ENCODE assay signal across 8 mouse cellular contexts in the genomic region with DNA sequence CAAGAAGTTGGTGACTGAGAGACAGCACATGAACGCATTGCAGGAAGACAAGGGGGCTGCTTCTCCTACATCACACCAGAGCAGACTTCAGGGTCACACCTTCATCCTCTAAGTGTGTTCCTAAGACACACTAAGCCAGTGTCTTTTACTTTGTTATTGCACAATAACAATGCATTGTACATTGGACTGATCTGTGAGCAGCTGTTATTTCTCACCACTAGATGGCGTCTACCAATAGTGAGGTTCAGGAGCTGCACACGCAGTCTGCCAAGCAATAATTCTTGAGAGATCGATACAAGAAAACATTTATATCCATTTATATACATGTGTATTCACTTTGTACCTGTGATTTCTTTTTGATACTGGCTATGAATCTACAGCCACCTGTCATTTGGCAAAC. TPM values are rescaled to one million over a fixed set of nuclear protein-coding genes. Genes with fewer than 3 reads are reported as not detected.
DNase-seq lines count a peak whose midpoint lies in the region; ATAC-seq and TF ChIP-seq lines count a peak whose summit lies in the region.
"Had no signal": no experiment of that assay in that cellular context is flagged by ENCODE, and none has a peak within 500 bp of the region (broad histone marks: within the 10 kb centered on the region; RNA-seq: fewer than 3 reads in every experiment).

No protein-coding gene starts in this region.

- H3K79me2 ChIP-seq in myocyte (ENCODE audit: control insufficient read depth, insufficient read depth) = no peaks in the 10 kb centered on the region

- H3K9ac ChIP-seq in kidney, embryonic 14.5 days (ENCODE audit: low read depth, low read length) = no peak overlapping the region
- H3K9ac ChIP-seq: embryonic facial prominence, embryonic 15.5 days had no signal

- no peak overlapping the region for H3K4me2 ChIP-seq in kidney, embryonic 14.5 days (replicated peaks; ENCODE audit: low read depth, low read length)
- H3K4me2 ChIP-seq in myocyte (ENCODE audit: low read depth) = no peak overlapping the region
- H3K4me2 ChIP-seq: embryonic facial prominence, embryonic 15.5 days had no signal

- DNase-seq in kidney, adult 11 months = peak; percentile 24
- DNase-seq in A20 (ENCODE audit: low read depth, low spot score) = peak; percentile 71
- peak; percentile 27 to 41 for DNase-seq in CD8-positive naive resting alpha-beta T cell, adult 2 months (ENCODE audit: low read depth in 2 of 2, low spot score in 2 of 2)
- DNase-seq in embryonic facial prominence, embryonic 10.5 days (ENCODE audit: low spot score) = peak; percentile 21
- DNase-seq in left cerebral cortex, postnatal 36 days (ENCODE audit: low spot score in 2 of 2) = no peak

- peaks cover 2% of the 10 kb centered on the region; the same call in 1 of the 2 replicates for H3K9me3 ChIP-seq in kidney, embryonic 14.5 days (ENCODE audit: control insufficient read depth, low read length)
- no peaks in the 10 kb centered on the region; the same call in 1 of the 2 replicates for H3K9me3 ChIP-seq in embryonic facial prominence, embryonic 10.5 days
- H3K9me3 ChIP-seq: embryonic facial prominence, embryonic 15.5 days had no signal

- ATAC-seq in kidney, embryonic 14.5 days (ENCODE audit: low FRiP score, low TSS enrichment) = no peak

- no peaks in the 10 kb centered on the region for H3K27me3 ChIP-seq in kidney, embryonic 14.5 days (ENCODE audit: control insufficient read depth, insufficient read depth, low read length)
- peaks cover 14% of the 10 kb centered on the region for H3K27me3 ChIP-seq in embryonic facial prominence, embryonic 10.5 days (replicated peaks; ENCODE audit: low read depth, poor library complexity, severe bottlenecking)
- H3K27me3 ChIP-seq in myocyte (ENCODE audit: control insufficient read depth, insufficient read depth, insufficient read length) = no peaks in the 10 kb centered on the region
- H3K27me3 ChIP-seq: embryonic facial prominence, embryonic 15.5 days had no signal

- H3K27ac ChIP-seq in kidney, embryonic 14.5 days (ENCODE audit: low read depth, low read length) = no peak overlapping the region
- no peak overlapping the region for H3K27ac ChIP-seq in embryonic facial prominence, embryonic 10.5 days (replicated peaks)
- H3K27ac ChIP-seq: embryonic facial prominence, embryonic 15.5 days had no signal

- H3K36me3 ChIP-seq in kidney, embryonic 14.5 days (ENCODE audit: control insufficient read depth, insufficient read depth, low read length) = no peaks in the 10 kb centered on the region
- no peaks in the 10 kb centered on the region for H3K36me3 ChIP-seq in embryonic facial prominence, embryonic 10.5 days (replicated peaks)
- H3K36me3 ChIP-seq in myocyte (ENCODE audit: control insufficient read depth, insufficient read depth) = no peaks in the 10 kb centered on the region
- H3K36me3 ChIP-seq: embryonic facial prominence, embryonic 15.5 days had no signal

- TF ChIP-seq POLR2A in myocyte (IDR thresholded peaks at IDR 0.05; ENCODE audit: insufficient read length, low read depth) = no peak

- H3K4me1 ChIP-seq in kidney, embryonic 14.5 days (ENCODE audit: control insufficient read depth, insufficient read depth, low read length) = no peaks in the 10 kb centered on the region
- peaks cover 12% of the 10 kb centered on the region for H3K4me1 ChIP-seq in embryonic facial prominence, embryonic 10.5 days

- no peak overlapping the region for H3K4me3 ChIP-seq in kidney, embryonic 14.5 days (ENCODE audit: low read length)
- H3K4me3 ChIP-seq in embryonic facial prominence, embryonic 10.5 days = no peak overlapping the region
- no peak overlapping the region for H3K4me3 ChIP-seq in myocyte
- H3K4me3 ChIP-seq: embryonic facial prominence, embryonic 15.5 days had no signal

- H3ac ChIP-seq in myocyte (ENCODE audit: control insufficient read depth, insufficient read length) = no peak overlapping the region

- intact Hi-C loops in left cerebral cortex, postnatal 36 days (cut with DNase I) = loop anchor here (2.0 to 5.0 kb wide), 4 partner anchors 158 to 457 kb away; no protein-coding TSS in a partner anchor

- WGBS in kidney, embryonic 14.5 days = 26% methylated on average over 4 of the region's 4 CpGs
- 38% methylated on average over 4 of the region's 4 CpGs for WGBS in embryonic facial prominence, embryonic 10.5 days

TF ChIP-seq in myocyte, 11 proteins besides CTCF, POLR2A, EP300 and RAD21:
- TF ChIP-seq CEBPB (IDR thresholded peaks at IDR 0.05; ENCODE audit: insufficient read depth, poor library complexity, severe bottlenecking) = peak; percentile 79
- no peak for TF ChIP-seq MAX (IDR thresholded peaks at IDR 0.05; ENCODE audit: low read depth)
- TF ChIP-seq TCF3 (IDR thresholded peaks at IDR 0.05; ENCODE audit: insufficient read length, low read depth) = no peak

RNA-seq across cellular contexts. Expression of a gene that starts 4.7 kb away (rescaled TPM):
- 6.6 and 12.9 TPM in 2 replicates for polyA plus RNA-seq in kidney, embryonic 14.5 days (2014; fragmentation: Nextera tagmentation; extraction: Ambion mirVana)
- 12.7 and 14.8 TPM in 2 replicates for polyA plus RNA-seq in embryonic facial prominence, embryonic 10.5 days (2016; fragmentation: Nextera tagmentation; extraction: Ambion mirVana)
- 16.2 TPM for polyA plus RNA-seq in myocyte (2012; fragmentation: generic; extraction: Trizol)
- total RNA-seq in left cerebral cortex, postnatal 36 days (2021) = 10 to 100 TPM; 39.6 to 42.0 TPM

Comparison
In these comparisons a context has a peak if more than half of its experiments do, and no peak if none do; other contexts are left out.
1. DNase-seq: peak in kidney, adult 11 months (single experiment), A20 (single experiment), CD8-positive naive resting alpha-beta T cell, adult 2 months (2 of 2) and embryonic facial prominence, embryonic 10.5 days (single experiment); none in left cerebral cortex, postnatal 36 days (0 of 2).